Mouse (Mus musculus) 3134 (cell line): Measurements from ENCODE around the gene Slc22a17.
"Not testable (repeated sequence)": the region's sequence is repeated elsewhere in the genome, so short reads cannot be mapped to it uniquely, and the experiment has no call there.

Experiments
- DNase-seq: peaks from one replicate; pipeline ENCODE4 v3.0.0-alpha.2; 2011; ENCODE audit warnings: low spot score; ENCODE audit not compliant: insufficient read length; ENCODE audit errors: extremely low read depth

Slc22a17 gene

GRCm38 (mm10) chr14:54912886-54913285, at the start of gene Slc22a17:
Slc22a17 (minus strand) TSS chr14:54913132.
- DNase-seq: no peak

GRCm38 (mm10) chr14:54962714-54963113, 49.8 kb upstream of the Slc22a17 start:
- DNase-seq: no peak

GRCm38 (mm10) chr14:54961487-54961886, 48.6 kb upstream of the Slc22a17 start:
- DNase-seq: no peak

GRCm38 (mm10) chr14:54960769-54961168, 47.8 kb upstream of the Slc22a17 start:
- DNase-seq: no peak

- DNase-seq: not testable (repeated sequence)
These were observed 47.1 kb upstream of the Slc22a17 start for GRCm38 (mm10) chr14:54959853-54960613.

GRCm38 (mm10) chr14:54959197-54959596, 46.3 kb upstream of the Slc22a17 start:
- DNase-seq: no peak

GRCm38 (mm10) chr14:54958503-54958902, 45.6 kb upstream of the Slc22a17 start:
- DNase-seq: no peak

- no peak for DNase-seq
These were observed 43.6 kb upstream of the Slc22a17 start for GRCm38 (mm10) chr14:54956533-54956932.

GRCm38 (mm10) chr14:54955481-54955880, 42.5 kb upstream of the Slc22a17 start:
- no peak for DNase-seq

GRCm38 (mm10) chr14:54954474-54954873, 41.5 kb upstream of the Slc22a17 start:
- DNase-seq: no peak

GRCm38 (mm10) chr14:54953664-54954206, 40.8 kb upstream of the Slc22a17 start:
- DNase-seq: no peak

- DNase-seq: no peak
These were observed 38.7 kb upstream of the Slc22a17 start for GRCm38 (mm10) chr14:54951587-54951986.

GRCm38 (mm10) chr14:54950493-54950892, 37.6 kb upstream of the Slc22a17 start:
- no peak for DNase-seq

- no peak for DNase-seq
These were observed 35.8 kb upstream of the Slc22a17 start for GRCm38 (mm10) chr14:54948781-54949180.

- DNase-seq: not testable (repeated sequence)
These were observed 34.1 kb upstream of the Slc22a17 start for GRCm38 (mm10) chr14:54947008-54947407.

- DNase-seq: no peak
These were observed 33.2 kb upstream of the Slc22a17 start for GRCm38 (mm10) chr14:54945975-54946704.

- DNase-seq: no peak
These were observed 32.0 kb upstream of the Slc22a17 start for GRCm38 (mm10) chr14:54944939-54945338.

- DNase-seq: no peak
These were observed 31.0 kb upstream of the Slc22a17 start for GRCm38 (mm10) chr14:54943971-54944370.

GRCm38 (mm10) chr14:54942479-54942878, 29.5 kb upstream of the Slc22a17 start:
- DNase-seq: no peak

GRCm38 (mm10) chr14:54941024-54941978, 28.4 kb upstream of the Slc22a17 start:
- no peak for DNase-seq

GRCm38 (mm10) chr14:54940176-54940530, 27.2 kb upstream of the Slc22a17 start:
- DNase-seq: no peak
